Mouse (Mus musculus): ENCODE results near the gene Fbxw2. TPM values are rescaled to one million over a fixed set of nuclear protein-coding genes. Genes with fewer than 3 reads are reported as not detected.
"Not testable (repeated sequence)": the region's sequence is repeated elsewhere in the genome, so short reads cannot be mapped to it uniquely, and the experiment has no call there.

The Fbxw2 gene
- polyA plus RNA-seq, 1 experiment from 2014 or later = 79.0 TPM

GRCm38 (mm10) chr2:34805364-34805950 is 20.7 kb downstream of the Fbxw2 start:
- Histone ChIP-seq H3K27me3 (replicated peaks; ENCODE audit: low read depth, poor library complexity, severe bottlenecking) (no peaks in the 10 kb centered on the region), H3K4me1 (peaks cover 18% of the 10 kb centered on the region), H3K27ac (replicated peaks) (no peak overlapping the region), H3K9me3 (no peaks in the 10 kb centered on the region), H3K36me3 (replicated peaks) (peaks cover 63% of the 10 kb centered on the region), H3K4me3 (no peak overlapping the region)
- 94% methylated on average over 10 of the region's 10 CpGs for WGBS
- DNase-seq (ENCODE audit: low spot score) = no peak

GRCm38 (mm10) chr2:34804815-34805214 is 21.3 kb downstream of the Fbxw2 start:
- WGBS = 95% methylated on average over 1 of the region's 1 CpGs

GRCm38 (mm10) chr2:34804172-34804571 is 21.9 kb downstream of the Fbxw2 start:
- no peaks in the 10 kb centered on the region for H3K9me3 ChIP-seq
- 96% methylated on average over 2 of the region's 2 CpGs for WGBS
- no peaks in the 10 kb centered on the region for H3K27me3 ChIP-seq (replicated peaks; ENCODE audit: low read depth, poor library complexity, severe bottlenecking)
- peaks cover 51% of the 10 kb centered on the region for H3K36me3 ChIP-seq (replicated peaks)
- peak overlapping the region; percentile 69; the same call in 1 of the 2 replicates for H3K4me3 ChIP-seq
- peaks cover 26% of the 10 kb centered on the region for H3K4me1 ChIP-seq
- no peak overlapping the region for H3K27ac ChIP-seq (replicated peaks)
- no peak for DNase-seq (ENCODE audit: low spot score)

More at GRCm38 (mm10) chr2:34804815-34805214, 21.3 kb downstream of the Fbxw2 start:
- Histone ChIP-seq H3K36me3 (replicated peaks) (peaks cover 58% of the 10 kb centered on the region), H3K4me1 (peaks cover 24% of the 10 kb centered on the region), H3K27ac (replicated peaks) (no peak overlapping the region), H3K4me3 (no peak overlapping the region), H3K27me3 (replicated peaks; ENCODE audit: low read depth, poor library complexity, severe bottlenecking) (no peaks in the 10 kb centered on the region), H3K9me3 (no peaks in the 10 kb centered on the region)
- DNase-seq (ENCODE audit: low spot score) = no peak

- DNase-seq (ENCODE audit: low spot score) = no peak
- Histone ChIP-seq H3K36me3 (replicated peaks) (peaks cover 47% of the 10 kb centered on the region), H3K9me3 (no peaks in the 10 kb centered on the region), H3K4me1 (peaks cover 30% of the 10 kb centered on the region), H3K27ac (replicated peaks) (no peak overlapping the region), H3K4me3 (peak overlapping the region; percentile 69), H3K27me3 (replicated peaks; ENCODE audit: low read depth, poor library complexity, severe bottlenecking) (no peaks in the 10 kb centered on the region)
- 82% methylated on average over 3 of the region's 3 CpGs for WGBS
Measured at GRCm38 (mm10) chr2:34803746-34804145, 22.4 kb downstream of the Fbxw2 start.

GRCm38 (mm10) chr2:34802565-34803245 is 23.4 kb downstream of the Fbxw2 start:
- peak; percentile 43 for DNase-seq (ENCODE audit: low spot score)
- not testable (repeated sequence) for H3K9me3 ChIP-seq
- under 1% methylated on average over 32 of the region's 32 CpGs for WGBS

GRCm38 (mm10) chr2:34801516-34802482 is 24.3 kb downstream of the Fbxw2 start:
- Histone ChIP-seq H3K9me3 (no peaks in the 10 kb centered on the region), H3K27ac (replicated peaks) (peak overlapping the region; percentile 90), H3K4me1 (peaks cover 34% of the 10 kb centered on the region), H3K27me3 (replicated peaks; ENCODE audit: low read depth, poor library complexity, severe bottlenecking) (no peaks in the 10 kb centered on the region), H3K4me3 (peak overlapping the region; percentile 69), H3K36me3 (replicated peaks) (peaks cover 33% of the 10 kb centered on the region)
- peak; percentile 98 for DNase-seq (ENCODE audit: low spot score)
- WGBS = 5% methylated on average over 39 of the region's 39 CpGs

More at GRCm38 (mm10) chr2:34802565-34803245, 23.4 kb downstream of the Fbxw2 start:
- not testable (repeated sequence) for H3K27me3 ChIP-seq (replicated peaks; ENCODE audit: low read depth, poor library complexity, severe bottlenecking)
- Histone ChIP-seq H3K36me3 (replicated peaks) (peaks cover 39% of the 10 kb centered on the region), H3K4me3 (peak overlapping the region; percentile 69), H3K4me1 (peaks cover 34% of the 10 kb centered on the region), H3K27ac (replicated peaks) (peak overlapping the region; percentile 90)

- WGBS = 80% methylated on average over 7 of the region's 7 CpGs
- peaks cover 34% of the 10 kb centered on the region for H3K4me1 ChIP-seq
- peak overlapping the region; percentile 79 for H3K4me3 ChIP-seq
- no peaks in the 10 kb centered on the region for H3K27me3 ChIP-seq (replicated peaks; ENCODE audit: low read depth, poor library complexity, severe bottlenecking)
- peaks cover 33% of the 10 kb centered on the region for H3K36me3 ChIP-seq (replicated peaks)
- no peak overlapping the region for H3K27ac ChIP-seq (replicated peaks)
- DNase-seq (ENCODE audit: low spot score) = no peak
- H3K9me3 ChIP-seq = no peaks in the 10 kb centered on the region
Measured at GRCm38 (mm10) chr2:34800371-34800770, 25.7 kb downstream of the Fbxw2 start.

- Histone ChIP-seq H3K4me3 (peak within 1 kb of the TSS; percentile 79), H3K9me3 (no peaks in the 10 kb centered on the region), H3K27me3 (replicated peaks; ENCODE audit: low read depth, poor library complexity, severe bottlenecking) (no peaks in the 10 kb centered on the region), H3K36me3 (replicated peaks) (peaks cover 35% of the 10 kb centered on the region), H3K27ac (replicated peaks) (peak within 1 kb of the TSS; percentile 86), H3K4me1 (peaks cover 34% of the 10 kb centered on the region)
- DNase-seq (ENCODE audit: low spot score) = peak; percentile 88
- WGBS = 5% methylated on average over 44 of the region's 44 CpGs
Measured at GRCm38 (mm10) chr2:34799357-34800256, 26.5 kb downstream of the Fbxw2 start, which contains the start of gene Rabepk. TSS of gene Rabepk (minus strand) at chr2:34799912.

GRCm38 (mm10) chr2:34795426-34795825 is 30.7 kb downstream of the Fbxw2 start:
- no peak for DNase-seq (ENCODE audit: low spot score)

GRCm38 (mm10) chr2:34794511-34794910 is 31.6 kb downstream of the Fbxw2 start:
- H3K4me1 ChIP-seq = peaks cover 10% of the 10 kb centered on the region
- no peak overlapping the region for H3K27ac ChIP-seq (replicated peaks)
- peaks cover 54% of the 10 kb centered on the region for H3K36me3 ChIP-seq (replicated peaks)
- DNase-seq (ENCODE audit: low spot score) = no peak
- no peak overlapping the region for H3K4me3 ChIP-seq
- 88% methylated on average over 2 of the region's 2 CpGs for WGBS
- no peaks in the 10 kb centered on the region for H3K27me3 ChIP-seq (replicated peaks; ENCODE audit: low read depth, poor library complexity, severe bottlenecking)
- H3K9me3 ChIP-seq = no peaks in the 10 kb centered on the region

More at GRCm38 (mm10) chr2:34795426-34795825, 30.7 kb downstream of the Fbxw2 start:
- no peak overlapping the region for H3K4me3 ChIP-seq
- H3K9me3 ChIP-seq = no peaks in the 10 kb centered on the region
- 92% methylated on average over 7 of the region's 7 CpGs for WGBS
- H3K4me1 ChIP-seq = peaks cover 16% of the 10 kb centered on the region
- peaks cover 46% of the 10 kb centered on the region for H3K36me3 ChIP-seq (replicated peaks)
- H3K27me3 ChIP-seq (replicated peaks; ENCODE audit: low read depth, poor library complexity, severe bottlenecking) = no peaks in the 10 kb centered on the region
- H3K27ac ChIP-seq (replicated peaks) = no peak overlapping the region

- peaks cover 70% of the 10 kb centered on the region for H3K36me3 ChIP-seq (replicated peaks)
- H3K27ac ChIP-seq (replicated peaks); DNase-seq (ENCODE audit: low spot score); H3K9me3 ChIP-seq; H3K27me3 ChIP-seq (replicated peaks; ENCODE audit: low read depth, poor library complexity, severe bottlenecking); H3K4me1 ChIP-seq; H3K4me3 ChIP-seq: not testable (repeated sequence)
- WGBS = 87% methylated on average over 2 of the region's 2 CpGs
Measured at GRCm38 (mm10) chr2:34792543-34792942, 33.6 kb downstream of the Fbxw2 start.
